Mouse (Mus musculus) macrophage (primary cell): ENCODE data around the gene Cphx1. TPM values are rescaled to one million over a fixed set of nuclear protein-coding genes. Genes with fewer than 3 reads are reported as not detected.
"Not testable (repeated sequence)": the region's sequence is repeated elsewhere in the genome, so short reads cannot be mapped to it uniquely, and the experiment has no call there.

Source experiments
- H3K27ac ChIP-seq: fragments of 350-480 bp; formaldehyde crosslinking; 2 replicates; pipeline ENCODE4 v1.9.0; 2021
- H3K36me3 ChIP-seq: fragments of 350-480 bp; formaldehyde crosslinking; 2 replicates; pipeline ENCODE4 v1.9.0; 2021; ENCODE audit errors: inconsistent target
- H3K4me3 ChIP-seq: fragments of 350-480 bp; formaldehyde crosslinking; 2 replicates; pipeline ENCODE4 v1.9.0; 2021; ENCODE audit errors: inconsistent target
- H3K79me2 ChIP-seq: fragments of 350-480 bp; formaldehyde crosslinking; 2 replicates; pipeline ENCODE4 v1.9.0; 2021; ENCODE audit errors: inconsistent target
- WGBS: methylation state at CpG from one replicate; pipeline ENCODE4 v1.1.7; 2026; ENCODE audit warnings: inconsistent platforms; ENCODE audit not compliant: missing documents; 5-methylcytosine and 5-hydroxymethylcytosine counted together
- polyA plus RNA-seq: library from polyadenylated mRNA; stranded (reverse); fragments of 250-400 nt; gene quantifications from 3 replicates; pipeline ENCODE4 v1.2.4, GENCODE M21; 2018; ENCODE audit warnings: inconsistent platforms

The Cphx1 gene
- polyA plus RNA-seq, 1 experiment from 2014 or later, result not detected

GRCm38 (mm10) chr14:25979242-25979941, 41.3 kb downstream of the Cphx1 start:
- not testable (repeated sequence) for H3K27ac ChIP-seq, H3K36me3 ChIP-seq, H3K4me3 ChIP-seq, H3K79me2 ChIP-seq
- no CpG with 5 or more reads among the region's 13 CpGs for WGBS

DNA sequence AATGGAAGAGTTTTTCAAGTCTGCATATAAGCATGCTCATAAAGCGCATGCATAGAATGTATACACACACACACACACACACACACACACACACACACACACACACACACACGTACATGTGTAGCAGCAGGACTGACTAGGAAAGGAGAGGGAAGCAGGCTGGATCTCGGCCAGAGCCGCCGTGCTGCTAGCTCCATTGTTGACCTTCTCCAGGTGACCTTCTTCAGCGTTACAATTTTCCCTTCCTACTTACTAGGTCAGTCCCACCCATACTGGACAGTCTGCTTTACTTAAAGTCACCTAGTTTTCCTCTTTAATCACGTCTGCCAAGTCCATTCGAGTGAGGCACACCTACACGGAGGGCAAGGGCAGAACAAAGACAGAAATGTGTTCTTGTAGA, 43.8 kb downstream of the Cphx1 start:
- not testable (repeated sequence) for H3K36me3 ChIP-seq, H3K4me3 ChIP-seq, H3K27ac ChIP-seq, H3K79me2 ChIP-seq
- 84% methylated on average over 4 of the region's 9 CpGs for WGBS

Other genes with a start within 250 kb of the Cphx1 start
- gene Ppif, start 244.2 kb upstream of the Cphx1 start, polyA plus RNA-seq, result 8.2 to 17.3 TPM (median 9.7 TPM) in 3 replicates
- gene Zcchc24, start 169.3 kb upstream of the Cphx1 start, polyA plus RNA-seq, result 26.2 to 48.4 TPM (median 38.0 TPM) in 3 replicates
- 50.5 to 77.1 TPM (median 76.9 TPM) in 3 replicates for gene Anxa11, start 96.1 kb upstream of the Cphx1 start, polyA plus RNA-seq
- not detected in 3 replicates for gene Plac9a, start 35.2 kb upstream of the Cphx1 start, polyA plus RNA-seq
- gene Tmem254a, start 10.6 kb upstream of the Cphx1 start, polyA plus RNA-seq, result 0.54 to 1.7 TPM (median 0.72 TPM) in 3 replicates
- not detected in 3 replicates for gene Duxbl1, start 40.3 kb downstream of the Cphx1 start, polyA plus RNA-seq
- gene Gm9780, start 104.4 kb downstream of the Cphx1 start, polyA plus RNA-seq, result not detected in 3 replicates
- 2.1 to 3.6 TPM in 2 of 3 replicates, not detected in the other for gene Tmem254c, start 129.1 kb downstream of the Cphx1 start, polyA plus RNA-seq
- gene Cphx2, start 143.2 kb downstream of the Cphx1 start, polyA plus RNA-seq, result not detected in 3 replicates
- not detected in 3 replicates for gene Cphx3, start 144.0 kb downstream of the Cphx1 start, polyA plus RNA-seq
- gene Duxbl2, start 180.0 kb downstream of the Cphx1 start, polyA plus RNA-seq, result not detected in 3 replicates
- gene Plac9b, start 244.2 kb downstream of the Cphx1 start, polyA plus RNA-seq, result not detected in 3 replicates